Mouse (Mus musculus) heart, embryonic 16.5 days (tissue): ENCODE data around the gene Npas2. TPM values are rescaled to one million over a fixed set of nuclear protein-coding genes. Genes with fewer than 3 reads are reported as not detected.

Experiments used
- ATAC-seq: fragments of 200-750 bp; cut with Nextera tagmentation; replicated peaks from 2 replicates; pipeline ENCODE4 v1.8.0; 2017; ENCODE audit warnings: moderate number of reproducible peaks; ENCODE audit not compliant: insufficient read depth, low FRiP score; ENCODE audit errors: extremely low read depth
- H3K27ac ChIP-seq: fragments of 300-500 bp; sonication (generic); 2 replicates; pipeline ENCODE4 v1.5.1; 2014; ENCODE audit warnings: mild to moderate bottlenecking, low read length, control low read depth, moderate library complexity
- H3K27me3 ChIP-seq: fragments of 300-500 bp; sonication (generic); 2 replicates; pipeline ENCODE4 v1.6.1; 2014; ENCODE audit warnings: low read length, mixed read lengths; ENCODE audit not compliant: control insufficient read depth, insufficient read depth
- H3K36me3 ChIP-seq: fragments of 300-500 bp; sonication (generic); 2 replicates; pipeline ENCODE4 v1.6.1; 2014; ENCODE audit not compliant: control insufficient read depth, insufficient read depth
- H3K4me1 ChIP-seq: fragments of 300-500 bp; sonication (generic); 2 replicates; pipeline ENCODE4 v1.6.1; 2014; ENCODE audit warnings: low read length, mixed read lengths; ENCODE audit not compliant: control insufficient read depth, insufficient read depth
- H3K4me2 ChIP-seq: fragments of 300-500 bp; sonication (generic); 2 replicates; pipeline ENCODE4 v1.6.1; 2014; ENCODE audit warnings: low read depth, mild to moderate bottlenecking, control low read depth, low read length
- H3K4me3 ChIP-seq: fragments of 300-500 bp; sonication (generic); 2 replicates; pipeline ENCODE4 v1.5.1; 2014; ENCODE audit warnings: mild to moderate bottlenecking, control low read depth, low read length
- H3K9ac ChIP-seq: fragments of 300-500 bp; sonication (generic); 2 replicates; pipeline ENCODE4 v1.6.1; 2014; ENCODE audit warnings: low read length, control low read depth
- H3K9me3 ChIP-seq: fragments of 300-500 bp; sonication (generic); replicated peaks from 2 replicates; pipeline ENCODE4 v1.6.1; 2016; ENCODE audit warnings: low read length; ENCODE audit not compliant: control insufficient read depth
- WGBS: fragments of 180-500 bp; shearing (Covaris S2); extraction: QIAGEN DNeasy Blood & Tissue Kit; methylation state at CpG from one replicate; pipeline ENCODE4 v1.1.7; 2014; 5-methylcytosine and 5-hydroxymethylcytosine counted together
- polyA plus RNA-seq: library from polyadenylated mRNA; unstranded; fragments of >200 nt; fragmentation: Nextera tagmentation; extraction: Ambion mirVana; gene quantifications from 2 replicates; pipeline ENCODE4 v1.2.1, GENCODE M21; 2015

The Npas2 gene
- polyA plus RNA-seq, 1 experiment from 2014 or later = 3.1 TPM

- H3K9me3 ChIP-seq = no peaks in the 10 kb centered on the region
- WGBS = 75% methylated on average over 4 of the region's 4 CpGs
- H3K27ac ChIP-seq = no peak overlapping the region
- H3K4me3 ChIP-seq = no peak overlapping the region
- H3K4me1 ChIP-seq = peaks cover 3% of the 10 kb centered on the region; the same call in 1 of the 2 replicates
- no peak overlapping the region for H3K9ac ChIP-seq
- peaks cover 7% of the 10 kb centered on the region; the same call in 1 of the 2 replicates for H3K27me3 ChIP-seq
- ATAC-seq = no peak
- H3K36me3 ChIP-seq = no peaks in the 10 kb centered on the region
- no peak overlapping the region for H3K4me2 ChIP-seq
Measured at GRCm38 (mm10) chr1:39341807-39342206, 148.3 kb downstream of the Npas2 start.

GRCm38 (mm10) chr1:39343242-39343641 is 149.7 kb downstream of the Npas2 start:
- Histone ChIP-seq H3K9ac (no peak overlapping the region), H3K27ac (no peak overlapping the region), H3K36me3 (peaks cover 6% of the 10 kb centered on the region), H3K27me3 (peaks cover 7% of the 10 kb centered on the region; the same call in 1 of the 2 replicates), H3K4me1 (peaks cover 3% of the 10 kb centered on the region; the same call in 1 of the 2 replicates), H3K4me3 (no peak overlapping the region), H3K4me2 (no peak overlapping the region), H3K9me3 (no peaks in the 10 kb centered on the region)
- WGBS = 82% methylated on average over 5 of the region's 5 CpGs
- no peak for ATAC-seq

GRCm38 (mm10) chr1:39344981-39345600 is 151.6 kb downstream of the Npas2 start:
- no peak overlapping the region for H3K4me2 ChIP-seq
- H3K27ac ChIP-seq = no peak overlapping the region
- 0 out of 2 replicates have a peak, but pooled peaks cover 2% of the 10 kb centered on the region for H3K27me3 ChIP-seq
- H3K4me1 ChIP-seq = no peaks in the 10 kb centered on the region
- ATAC-seq = no peak
- no peak overlapping the region for H3K4me3 ChIP-seq
- H3K9ac ChIP-seq = no peak overlapping the region
- 51% methylated on average over 21 of the region's 21 CpGs for WGBS
- H3K36me3 ChIP-seq = peaks cover 7% of the 10 kb centered on the region
- H3K9me3 ChIP-seq = no peaks in the 10 kb centered on the region

GRCm38 (mm10) chr1:39349001-39349400 is 155.5 kb downstream of the Npas2 start:
- Histone ChIP-seq H3K4me1 (no peaks in the 10 kb centered on the region), H3K4me2 (no peak overlapping the region), H3K27ac (no peak overlapping the region), H3K27me3 (0 out of 2 replicates have a peak, but pooled peaks cover 2% of the 10 kb centered on the region), H3K9me3 (peaks cover 6% of the 10 kb centered on the region; the same call in 1 of the 2 replicates), H3K4me3 (no peak overlapping the region), H3K9ac (no peak overlapping the region), H3K36me3 (peaks cover 10% of the 10 kb centered on the region)
- 50% methylated on average over 1 of the region's 1 CpGs for WGBS
- ATAC-seq = no peak

- 69% methylated on average over 7 of the region's 7 CpGs for WGBS
- H3K36me3 ChIP-seq = peaks cover 10% of the 10 kb centered on the region
- 0 out of 2 replicates have a peak, but pooled peaks cover 2% of the 10 kb centered on the region for H3K27me3 ChIP-seq
- H3K9me3 ChIP-seq = peaks cover 6% of the 10 kb centered on the region; the same call in 1 of the 2 replicates
- no peak overlapping the region for H3K27ac ChIP-seq
- no peak overlapping the region for H3K4me2 ChIP-seq
- H3K4me3 ChIP-seq = no peak overlapping the region
- ATAC-seq = no peak
- H3K4me1 ChIP-seq = no peaks in the 10 kb centered on the region
- no peak overlapping the region for H3K9ac ChIP-seq
Measured at GRCm38 (mm10) chr1:39349427-39349826, 155.9 kb downstream of the Npas2 start.

- Histone ChIP-seq H3K4me1 (no peaks in the 10 kb centered on the region), H3K9ac (no peak overlapping the region), H3K4me3 (no peak overlapping the region), H3K9me3 (no peaks in the 10 kb centered on the region; the same call in 1 of the 2 replicates), H3K27ac (no peak overlapping the region), H3K27me3 (peaks cover 8% of the 10 kb centered on the region), H3K4me2 (peak overlapping the region; percentile 32), H3K36me3 (no peaks in the 10 kb centered on the region)
- ATAC-seq = no peak
- 32% methylated on average over 24 of the region's 24 CpGs for WGBS
Measured at GRCm38 (mm10) chr1:39361754-39362514, 168.4 kb downstream of the Npas2 start.

GRCm38 (mm10) chr1:39362515-39362893 is 169.0 kb downstream of the Npas2 start:
- no peak overlapping the region for H3K9ac ChIP-seq
- 48% methylated on average over 7 of the region's 7 CpGs for WGBS
- H3K36me3 ChIP-seq = no peaks in the 10 kb centered on the region
- H3K4me3 ChIP-seq = no peak overlapping the region
- no peaks in the 10 kb centered on the region for H3K4me1 ChIP-seq
- no peak overlapping the region for H3K27ac ChIP-seq
- H3K9me3 ChIP-seq = no peaks in the 10 kb centered on the region; the same call in 1 of the 2 replicates
- no peak for ATAC-seq
- no peak overlapping the region for H3K4me2 ChIP-seq
- peaks cover 8% of the 10 kb centered on the region for H3K27me3 ChIP-seq

GRCm38 (mm10) chr1:39365562-39365961 is 172.0 kb downstream of the Npas2 start:
- WGBS = 84% methylated on average over 1 of the region's 1 CpGs
- Histone ChIP-seq H3K4me2 (no peak overlapping the region), H3K4me1 (peaks cover 9% of the 10 kb centered on the region), H3K27me3 (peaks cover 6% of the 10 kb centered on the region), H3K4me3 (no peak overlapping the region), H3K36me3 (peaks cover 11% of the 10 kb centered on the region), H3K9ac (no peak overlapping the region), H3K9me3 (no peaks in the 10 kb centered on the region), H3K27ac (no peak overlapping the region)
- no peak for ATAC-seq

GRCm38 (mm10) chr1:39367045-39367444 is 173.5 kb downstream of the Npas2 start:
- Histone ChIP-seq H3K36me3 (peaks cover 25% of the 10 kb centered on the region), H3K9me3 (no peaks in the 10 kb centered on the region), H3K27me3 (no peaks in the 10 kb centered on the region), H3K27ac (0 out of 2 replicates have a peak overlapping the region, but pooled peaks have one; percentile 15), H3K9ac (peak overlapping the region; percentile 72), H3K4me2 (peak overlapping the region; percentile 63), H3K4me3 (peak overlapping the region; percentile 97), H3K4me1 (peaks cover 9% of the 10 kb centered on the region)
- 22% methylated on average over 6 of the region's 6 CpGs for WGBS
- ATAC-seq = no peak
